Mouse (Mus musculus) cerebellum, adult 9-10 months (tissue): Measurements from ENCODE around the gene Olfr588-ps1.
"Not testable (repeated sequence)": the region's sequence is repeated elsewhere in the genome, so short reads cannot be mapped to it uniquely, and the experiment has no call there.

Experiments
- DNase-seq: peaks from one replicate; pipeline ENCODE4 v3.0.0; 2022

Olfr588-ps1 gene

GRCm38 (mm10) chr7:103140579-103140978 lies at the start of gene Olfr588-ps1:
Olfr588-ps1 (plus strand) TSS chr7:103140879.
- DNase-seq: no peak

- no peak for DNase-seq
Observed at GRCm38 (mm10) chr7:103097420-103097819, 43.3 kb upstream of the Olfr588-ps1 start, which contains the start of gene Olfr585. Olfr585 (plus strand) TSS chr7:103097720.

DNA sequence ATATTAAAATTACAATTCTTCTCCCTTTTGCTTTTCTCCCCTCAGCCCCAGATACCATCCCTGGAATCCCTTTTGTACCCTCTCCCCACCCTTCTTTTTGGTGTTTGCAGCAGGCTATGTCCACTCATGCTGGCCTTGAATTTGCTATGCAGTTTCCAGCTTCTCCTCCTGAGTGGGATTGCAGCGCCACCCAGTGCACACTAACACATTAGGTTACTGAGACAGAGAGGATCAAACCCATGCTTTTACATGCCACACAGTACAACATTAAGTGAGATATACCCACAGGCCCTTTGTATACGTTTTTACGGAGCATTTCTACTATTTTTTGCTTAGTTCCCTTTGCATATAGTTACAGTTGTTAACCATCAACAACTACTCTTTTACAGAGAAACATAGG lies 21.3 kb upstream of the Olfr588-ps1 start:
- no peak for DNase-seq

DNA sequence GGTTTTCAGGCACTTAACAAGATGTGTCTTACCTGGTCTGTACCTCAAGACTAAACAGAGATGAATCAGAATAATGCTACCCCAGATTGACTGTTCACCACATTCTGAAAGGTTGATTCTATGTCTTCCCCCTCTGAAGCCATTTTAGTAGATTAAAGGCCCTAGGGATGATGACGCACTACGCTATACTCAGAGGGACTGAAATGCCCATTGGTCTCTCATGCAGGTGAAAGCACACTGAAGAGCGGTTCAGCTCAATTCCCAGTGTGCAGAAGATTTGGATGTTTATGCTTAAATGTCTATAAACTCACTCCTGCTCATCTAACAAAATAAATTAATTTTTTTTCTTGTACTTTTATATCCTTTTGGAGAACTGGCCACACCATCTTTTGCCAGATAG lies 15.1 kb upstream of the Olfr588-ps1 start, which contains the start of gene Olfr586:
TSS of gene Olfr586 (minus strand) at position 101 of the 400 bp plus-strand sequence.
- DNase-seq: no peak

DNA sequence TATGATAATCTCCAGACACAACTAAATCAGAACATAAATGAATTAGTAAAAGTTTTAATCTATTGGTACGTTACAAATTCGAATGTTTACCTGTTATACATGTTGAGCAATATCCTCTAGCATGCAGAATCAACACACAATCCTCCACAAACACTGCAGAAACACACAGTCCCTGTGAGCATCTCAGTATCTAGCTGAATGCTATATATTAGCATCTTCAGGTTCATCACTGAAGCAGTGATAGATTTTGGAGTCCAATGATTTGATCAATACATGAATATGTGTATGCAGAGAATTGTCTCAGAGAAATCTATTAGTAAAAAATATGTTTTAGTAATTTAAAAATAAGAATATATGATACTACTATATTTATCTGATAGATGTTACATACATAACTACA lies 15.6 kb downstream of the Olfr588-ps1 start, which contains the start of gene Olfr589:
TSS of gene Olfr589 (minus strand) at position 101 of the 400 bp plus-strand sequence.
- DNase-seq: no peak

GRCm38 (mm10) chr7:103169697-103170096 lies 29.0 kb downstream of the Olfr588-ps1 start:
- DNase-seq: no peak

- DNase-seq: no peak
Observed at GRCm38 (mm10) chr7:103178240-103178639, 37.6 kb downstream of the Olfr588-ps1 start, which contains the start of gene Olfr591. Olfr591 (minus strand) TSS chr7:103178340.

- DNase-seq: not testable (repeated sequence)
Observed at GRCm38 (mm10) chr7:103184503-103184902, 43.8 kb downstream of the Olfr588-ps1 start, which contains the start of gene Olfr592. Olfr592 (plus strand) TSS chr7:103184803.
